Mouse (Mus musculus) cerebellum, adult (tissue): ENCODE measurements around the gene Efcab6.

Source experiments
- ATAC-seq: cut with Nextera tagmentation; 2 replicates; pipeline ENCODE4 v1.9.2; 2017; ENCODE audit warnings: mild to moderate bottlenecking, moderate library complexity, mixed read lengths; ENCODE audit not compliant: insufficient number of reproducible peaks, low FRiP score, low TSS enrichment

Efcab6 gene

GRCm38 (mm10) chr15:83988087-83988486 lies 77.1 kb downstream of the Efcab6 start:
- no peak for ATAC-seq

- no peak for ATAC-seq
Measured at GRCm38 (mm10) chr15:83982186-83982936, 82.8 kb downstream of the Efcab6 start.

GRCm38 (mm10) chr15:83978865-83979264 lies 86.3 kb downstream of the Efcab6 start:
- ATAC-seq = no peak

GRCm38 (mm10) chr15:83977108-83977507 lies 88.1 kb downstream of the Efcab6 start:
- ATAC-seq = no peak

GRCm38 (mm10) chr15:83972206-83972605 lies 93.0 kb downstream of the Efcab6 start:
- ATAC-seq = no peak

- ATAC-seq = no peak
Measured at GRCm38 (mm10) chr15:83967802-83968201, 97.4 kb downstream of the Efcab6 start.

- ATAC-seq = no peak
Measured at GRCm38 (mm10) chr15:83965126-83965525, 100.1 kb downstream of the Efcab6 start.

GRCm38 (mm10) chr15:83958376-83958775 lies 106.8 kb downstream of the Efcab6 start:
- no peak for ATAC-seq

GRCm38 (mm10) chr15:83956996-83957395 lies 108.2 kb downstream of the Efcab6 start:
- ATAC-seq = no peak

GRCm38 (mm10) chr15:83955948-83956707 lies 109.1 kb downstream of the Efcab6 start:
- ATAC-seq = no peak

GRCm38 (mm10) chr15:83949729-83950491 lies 115.3 kb downstream of the Efcab6 start:
- ATAC-seq = no peak

- ATAC-seq = no peak
Measured at GRCm38 (mm10) chr15:83939703-83940102, 125.5 kb downstream of the Efcab6 start.

- no peak for ATAC-seq
Measured at GRCm38 (mm10) chr15:83938466-83938865, 126.7 kb downstream of the Efcab6 start.

- no peak for ATAC-seq
Measured at GRCm38 (mm10) chr15:83936506-83936905, 128.7 kb downstream of the Efcab6 start.

- ATAC-seq = no peak
Measured at GRCm38 (mm10) chr15:83934816-83935215, 130.4 kb downstream of the Efcab6 start.

GRCm38 (mm10) chr15:83925338-83925737 lies 139.8 kb downstream of the Efcab6 start:
- no peak for ATAC-seq

GRCm38 (mm10) chr15:83924656-83925055 lies 140.5 kb downstream of the Efcab6 start:
- no peak for ATAC-seq

GRCm38 (mm10) chr15:83915376-83915775 lies 149.8 kb downstream of the Efcab6 start:
- ATAC-seq = no peak

- ATAC-seq = no peak
Measured at GRCm38 (mm10) chr15:83913028-83913714, 152.0 kb downstream of the Efcab6 start.

- ATAC-seq = no peak
Measured at GRCm38 (mm10) chr15:83906472-83906871, 158.7 kb downstream of the Efcab6 start.
